17 mouse cellular contexts compared by ENCODE assay signal in genomic region chr4:119124771-119125273, GRCm38 (mm10). TPM values are rescaled to one million over a fixed set of nuclear protein-coding genes. Genes with fewer than 3 reads are reported as not detected.
A peak's percentile ranks its signal among the peaks of the same experiment; 100 is the strongest.
DNase-seq lines count a peak whose midpoint lies in the region; ATAC-seq and TF ChIP-seq lines count a peak whose summit lies in the region.
"Had no signal": no experiment of that assay in that cellular context is flagged by ENCODE, and none has a peak within 500 bp of the region (broad histone marks: within the 10 kb centered on the region; RNA-seq: fewer than 3 reads in every experiment).

No protein-coding gene starts in this region.

- intact Hi-C loops in left cerebral cortex, adult 2 months (cut with DNase I): no loop called here

- no peak for TF ChIP-seq CTCF in E14TG2a.4 (conservative IDR thresholded peaks at IDR 0.05; ENCODE audit: low read length)
- no peak for TF ChIP-seq CTCF in liver, adult 2 months (IDR thresholded peaks at IDR 0.05; ENCODE audit: low read depth, low read length)
- no peak for TF ChIP-seq CTCF in left cerebral cortex, adult 2 months (IDR thresholded peaks at IDR 0.05)
- TF ChIP-seq CTCF in hindbrain, postnatal 0 days (IDR thresholded peaks at IDR 0.05; ENCODE audit: low read depth): no peak

- ATAC-seq in heart, embryonic 15.5 days (replicated peaks; ENCODE audit: insufficient number of reproducible peaks, insufficient read depth, low FRiP score, low read depth): no peak
- no peak for ATAC-seq in hindbrain, postnatal 0 days
- ATAC-seq: intestine, embryonic 16.5 days; midbrain, embryonic 16.5 days had no signal

- H3K4me3 ChIP-seq in heart, embryonic 15.5 days: no peak overlapping the region
- peak overlapping the region; percentile 43; the same call in 1 of the 2 replicates for H3K4me3 ChIP-seq in E14TG2a.4 (replicated peaks; ENCODE audit: low read length)
- H3K4me3 ChIP-seq in liver, adult 2 months (ENCODE audit: insufficient read depth, low read depth, low read length): no peak overlapping the region
- H3K4me3 ChIP-seq in myocyte: no peak overlapping the region
- H3K4me3 ChIP-seq in left cerebral cortex, adult 2 months: no peak overlapping the region
- H3K4me3 ChIP-seq in hindbrain, postnatal 0 days (ENCODE audit: low read length): no peak overlapping the region
- H3K4me3 ChIP-seq: neural tube, embryonic 15.5 days; stomach, embryonic 15.5 days had no signal

- H3K4me1 ChIP-seq in heart, embryonic 15.5 days (replicated peaks): peaks cover 92% of the 10 kb centered on the region
- peaks cover 100% of the 10 kb centered on the region for H3K4me1 ChIP-seq in E14TG2a.4 (replicated peaks; ENCODE audit: low read depth, low read length)
- peaks cover 35% of the 10 kb centered on the region for H3K4me1 ChIP-seq in liver, adult 2 months (ENCODE audit: control insufficient read depth, insufficient read depth, low read length)
- no peaks in the 10 kb centered on the region for H3K4me1 ChIP-seq in hindbrain, postnatal 0 days (ENCODE audit: insufficient read depth, low read length)

- TF ChIP-seq POLR2A in liver, adult 2 months (IDR thresholded peaks at IDR 0.05; ENCODE audit: extremely low read depth, insufficient read depth, low read length): no peak
- no peak for TF ChIP-seq POLR2A in myocyte (IDR thresholded peaks at IDR 0.05; ENCODE audit: insufficient read length, low read depth)

- no peak for DNase-seq in heart, postnatal 4 days
- peak; percentile 53 for DNase-seq in liver, adult 2 months (ENCODE audit: extremely low read depth, low read depth, low spot score)
- no peak for DNase-seq in left cerebral cortex, adult 2 months (ENCODE audit: extremely low spot score in 1 of 2, low spot score in 2 of 2)
- no peak for DNase-seq in embryo, embryonic 10 days (ENCODE audit: low spot score)
- DNase-seq in hindbrain, postnatal 0 days (ENCODE audit: low spot score): no peak
- DNase-seq: adrenal gland, postnatal 14 days; cerebellum, postnatal 36 days; gastrocnemius, postnatal 25 days; kidney, postnatal 25 days; lung, postnatal 4 days had no signal

- H3K4me2 ChIP-seq in heart, embryonic 15.5 days: no peak overlapping the region
- peak overlapping the region; percentile 75 for H3K4me2 ChIP-seq in myocyte (ENCODE audit: low read depth)
- no peak overlapping the region for H3K4me2 ChIP-seq in hindbrain, postnatal 0 days (ENCODE audit: low read depth, low read length)
- H3K4me2 ChIP-seq: neural tube, embryonic 15.5 days; stomach, embryonic 15.5 days had no signal

- peak overlapping the region; percentile 39 for H3K27ac ChIP-seq in heart, embryonic 15.5 days
- peak overlapping the region; percentile 46 for H3K27ac ChIP-seq in liver, adult 2 months (replicated peaks; ENCODE audit: insufficient read depth, low read depth, low read length)
- no peak overlapping the region for H3K27ac ChIP-seq in left cerebral cortex, adult 2 months
- no peak overlapping the region for H3K27ac ChIP-seq in hindbrain, postnatal 0 days
- H3K27ac ChIP-seq: neural tube, embryonic 15.5 days; stomach, embryonic 15.5 days had no signal

- H3K9ac ChIP-seq in heart, embryonic 15.5 days: no peak overlapping the region
- H3K9ac ChIP-seq in liver, adult 2 months (ENCODE audit: low read depth, low read length): no peak overlapping the region
- no peak overlapping the region for H3K9ac ChIP-seq in hindbrain, postnatal 0 days (replicated peaks; ENCODE audit: low read length)
- H3K9ac ChIP-seq: neural tube, embryonic 15.5 days; stomach, embryonic 15.5 days had no signal

- peaks cover 12% of the 10 kb centered on the region; the same call in 1 of the 2 replicates for H3K79me2 ChIP-seq in liver, adult 2 months (ENCODE audit: control insufficient read depth, insufficient read depth, low read length)
- H3K79me2 ChIP-seq in myocyte (ENCODE audit: control insufficient read depth, insufficient read depth): peaks cover 54% of the 10 kb centered on the region

- no peaks in the 10 kb centered on the region for H3K27me3 ChIP-seq in heart, embryonic 15.5 days
- no peaks in the 10 kb centered on the region for H3K27me3 ChIP-seq in E14TG2a.4 (ENCODE audit: insufficient read depth, low read length)
- H3K27me3 ChIP-seq in liver, adult 2 months (ENCODE audit: control insufficient read depth, insufficient read depth, low read length): no peaks in the 10 kb centered on the region
- no peaks in the 10 kb centered on the region for H3K27me3 ChIP-seq in myocyte (ENCODE audit: control insufficient read depth, insufficient read depth, insufficient read length)
- no peaks in the 10 kb centered on the region for H3K27me3 ChIP-seq in hindbrain, postnatal 0 days (ENCODE audit: insufficient read depth, low read length)
- H3K27me3 ChIP-seq: neural tube, embryonic 15.5 days; stomach, embryonic 15.5 days had no signal

- peaks cover 22% of the 10 kb centered on the region for H3K36me3 ChIP-seq in heart, embryonic 15.5 days
- H3K36me3 ChIP-seq in E14TG2a.4 (ENCODE audit: insufficient read depth, low read length) (peaks cover 100% of the 10 kb centered on the region), myocyte (ENCODE audit: control insufficient read depth, insufficient read depth) (peaks cover 18% of the 10 kb centered on the region)
- H3K36me3 ChIP-seq in liver, adult 2 months (ENCODE audit: control insufficient read depth, insufficient read depth, low read length): no peaks in the 10 kb centered on the region
- peaks cover 5% of the 10 kb centered on the region; the same call in 1 of the 2 replicates for H3K36me3 ChIP-seq in hindbrain, postnatal 0 days (ENCODE audit: insufficient read depth, low read length)

- H3K9me3 ChIP-seq in heart, embryonic 15.5 days (replicated peaks): no peaks in the 10 kb centered on the region
- H3K9me3 ChIP-seq in E14TG2a.4 (ENCODE audit: low read length): no peaks in the 10 kb centered on the region
- no peaks in the 10 kb centered on the region for H3K9me3 ChIP-seq in hindbrain, postnatal 0 days (ENCODE audit: low read length)
- H3K9me3 ChIP-seq: neural tube, embryonic 15.5 days; stomach, embryonic 15.5 days had no signal

- 45% methylated on average over 2 of the region's 2 CpGs for WGBS in heart, embryonic 15.5 days
- WGBS in liver, adult 2 months: 58% methylated on average over 2 of the region's 2 CpGs
- WGBS in hindbrain, postnatal 0 days: 74% methylated on average over 2 of the region's 2 CpGs

- H3ac ChIP-seq in myocyte (ENCODE audit: control insufficient read depth, insufficient read length): no peak overlapping the region

TF ChIP-seq in myocyte, 11 proteins besides CTCF, POLR2A, EP300 and RAD21:
- TF ChIP-seq TCF3 (IDR thresholded peaks at IDR 0.05; ENCODE audit: insufficient read length, low read depth) (no peak), E2F4 (IDR thresholded peaks at IDR 0.05; ENCODE audit: insufficient read depth) (no peak), USF1 (IDR thresholded peaks at IDR 0.05; ENCODE audit: low read depth) (no peak), MYOG (IDR thresholded peaks at IDR 0.05; ENCODE audit: control insufficient read depth in 1 of 3, insufficient read depth in 1 of 3, insufficient read length in 2 of 3, low read depth in 2 of 3) (no peak), CEBPB (IDR thresholded peaks at IDR 0.05; ENCODE audit: insufficient read depth, poor library complexity, severe bottlenecking) (no peak), SRF (IDR thresholded peaks at IDR 0.05; ENCODE audit: control insufficient read depth, insufficient read length, low read depth) (no peak), POLR2AphosphoS2 (IDR thresholded peaks at IDR 0.05; ENCODE audit: insufficient read length, low read depth) (no peak), MYOD1 (IDR thresholded peaks at IDR 0.05; ENCODE audit: control insufficient read depth in 1 of 3, insufficient read length in 2 of 3, low read depth in 2 of 3) (no peak), TCF12 (IDR thresholded peaks at IDR 0.05; ENCODE audit: insufficient read depth, poor library complexity, severe bottlenecking) (no peak), REST (IDR thresholded peaks at IDR 0.05; ENCODE audit: insufficient read depth, insufficient read length) (no peak), MAX (IDR thresholded peaks at IDR 0.05; ENCODE audit: low read depth) (no peak)

RNA-seq across cellular contexts. Expression of gene Slc2a1, which starts 16.3 kb away (rescaled TPM):
- polyA plus RNA-seq in heart, embryonic 15.5 days (2015; fragmentation: Nextera tagmentation; extraction: Ambion mirVana): 119 and 127 TPM in 2 replicates
- 10 to 100 TPM; 15.2 to 16.2 TPM for total RNA-seq in heart, postnatal 4 days (2021)
- 6.9 and 7.3 TPM in 2 replicates for total RNA-seq in liver, adult 2 months (2014; rRNA removed)
- polyA plus RNA-seq in liver, adult 2 months (2012; rRNA removed): 11.1 and 17.7 TPM in 2 replicates
- polyA plus RNA-seq in myocyte (2012; fragmentation: generic; extraction: Trizol): 55.8 TPM
- total RNA-seq in left cerebral cortex, adult 2 months (2021): 100 to 1,000 TPM in 1 of 2 experiments, 10 to 100 TPM in 1; 92.2 to 127 TPM
- 119 and 120 TPM in 2 replicates for total RNA-seq in hindbrain, postnatal 0 days (2014; rRNA removed)
- polyA plus RNA-seq in hindbrain, postnatal 0 days (2015; fragmentation: Nextera tagmentation; extraction: Ambion mirVana): 48.8 and 50.6 TPM in 2 replicates

RNA-seq across cellular contexts. Expression of gene Zfp691, which starts 49.2 kb away (rescaled TPM):
- polyA plus RNA-seq in heart, embryonic 15.5 days (2015; fragmentation: Nextera tagmentation; extraction: Ambion mirVana): 9.9 and 10.6 TPM in 2 replicates
- 10 to 100 TPM; 13.2 to 17.7 TPM for total RNA-seq in heart, postnatal 4 days (2021)
- total RNA-seq in liver, adult 2 months (2014; rRNA removed): 3.7 and 4.5 TPM in 2 replicates
- polyA plus RNA-seq in liver, adult 2 months (2012; rRNA removed): 9.7 and 13.0 TPM in 2 replicates
- 7.2 TPM for polyA plus RNA-seq in myocyte (2012; fragmentation: generic; extraction: Trizol)
- total RNA-seq in left cerebral cortex, adult 2 months (2021): 1 to 10 TPM; 7.5 to 7.8 TPM
- 4.6 and 198 TPM in 2 replicates for total RNA-seq in hindbrain, postnatal 0 days (2014; rRNA removed)
- 3.6 and 3.7 TPM in 2 replicates for polyA plus RNA-seq in hindbrain, postnatal 0 days (2015; fragmentation: Nextera tagmentation; extraction: Ambion mirVana)

Comparison
In these comparisons a context has a peak if more than half of its experiments do, and no peak if none do; other contexts are left out.
1. H3K27ac ChIP-seq: peak in heart, embryonic 15.5 days (single experiment) and liver, adult 2 months (single experiment); none in left cerebral cortex, adult 2 months (single experiment) and hindbrain, postnatal 0 days (single experiment).